Mouse (Mus musculus) ZHBTc4 (cell line): Measurements from ENCODE around the gene Vmn1r143.
"Not testable (repeated sequence)": the region's sequence is repeated elsewhere in the genome, so short reads cannot be mapped to it uniquely, and the experiment has no call there.

Experiments
- DNase-seq: peaks from one replicate; pipeline ENCODE4 v3.0.0-alpha.2; 2011; ENCODE audit warnings: low read depth, low spot score

Vmn1r143 gene

DNA sequence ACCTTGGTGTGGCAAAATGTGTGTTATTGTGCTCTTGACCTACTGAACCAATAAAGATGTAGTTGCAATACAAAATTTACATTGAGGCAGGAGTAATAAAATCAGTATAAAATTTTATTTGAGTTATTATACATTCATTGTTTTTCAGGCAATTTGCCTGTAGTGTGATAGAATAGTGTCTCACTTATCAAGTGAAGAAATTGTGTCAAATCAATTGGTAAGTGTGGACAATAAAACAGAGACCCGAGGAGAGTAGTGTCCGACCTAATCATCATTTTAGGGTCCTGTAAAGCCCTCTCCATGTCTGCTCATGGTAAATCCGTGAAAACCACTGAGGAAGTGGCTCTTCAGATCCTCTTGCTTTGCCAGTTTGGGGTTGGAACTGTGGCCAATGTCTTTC is at the start of gene Vmn1r143:
Gene Vmn1r143 (plus strand): TSS at position 301 of the 400 bp plus-strand sequence.
- DNase-seq = not testable (repeated sequence)

DNA sequence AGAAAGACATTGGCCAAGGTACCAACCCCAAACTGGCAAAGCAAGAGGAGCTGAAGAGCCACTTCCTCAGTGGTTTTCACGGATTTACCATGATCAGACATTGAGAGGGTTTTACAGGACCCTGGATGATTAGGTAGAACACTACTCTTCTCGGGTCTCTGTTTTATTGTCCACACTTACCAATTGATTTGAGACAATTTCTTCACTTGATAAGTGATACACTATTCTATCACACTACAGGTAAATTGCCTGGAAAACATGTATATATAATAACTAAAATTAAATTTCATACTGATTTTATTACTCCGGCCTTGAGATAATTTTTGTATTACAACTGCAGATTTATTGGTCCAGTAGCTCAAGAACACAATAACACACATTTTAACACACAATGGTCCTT is 25.2 kb upstream of the Vmn1r143 start, which contains the start of gene Vmn1r142:
Gene Vmn1r142 (minus strand): TSS at position 101 of the 400 bp plus-strand sequence.
- DNase-seq = not testable (repeated sequence)

DNA sequence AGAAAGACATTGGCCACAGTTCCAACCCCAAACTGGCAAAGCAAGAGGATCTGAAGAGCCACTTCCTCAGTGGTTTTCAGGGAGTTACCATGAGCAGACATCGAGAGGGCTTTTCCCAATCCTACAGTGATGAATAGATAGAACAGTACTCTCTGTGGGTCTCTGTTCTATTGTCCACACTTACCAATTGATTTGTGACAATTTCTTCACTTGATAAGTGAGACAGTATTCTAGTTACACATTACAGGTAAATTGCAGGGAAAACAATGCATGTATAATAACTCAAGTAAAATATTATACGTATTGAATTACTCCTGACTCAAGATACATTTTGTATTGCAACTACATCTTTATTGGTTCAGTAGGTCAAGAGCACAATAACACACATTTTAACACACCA is 12.0 kb downstream of the Vmn1r143 start, which contains the start of gene Gm8653:
Gene Gm8653 (minus strand): TSS at position 101 of the 400 bp plus-strand sequence.
- not testable (repeated sequence) for DNase-seq

- DNase-seq = not testable (repeated sequence)
These were observed 40.2 kb downstream of the Vmn1r143 start, which contains the start of gene Gm8453 for GRCm38 (mm10) chr7:22229384-22229783. TSS of gene Gm8453 (minus strand) at chr7:22229484.
